Mouse (Mus musculus): ENCODE measurements around the gene Msrb1.
"Not testable (repeated sequence)": the region's sequence is repeated elsewhere in the genome, so short reads cannot be mapped to it uniquely, and the experiment has no call there.

The Msrb1 gene

DNA sequence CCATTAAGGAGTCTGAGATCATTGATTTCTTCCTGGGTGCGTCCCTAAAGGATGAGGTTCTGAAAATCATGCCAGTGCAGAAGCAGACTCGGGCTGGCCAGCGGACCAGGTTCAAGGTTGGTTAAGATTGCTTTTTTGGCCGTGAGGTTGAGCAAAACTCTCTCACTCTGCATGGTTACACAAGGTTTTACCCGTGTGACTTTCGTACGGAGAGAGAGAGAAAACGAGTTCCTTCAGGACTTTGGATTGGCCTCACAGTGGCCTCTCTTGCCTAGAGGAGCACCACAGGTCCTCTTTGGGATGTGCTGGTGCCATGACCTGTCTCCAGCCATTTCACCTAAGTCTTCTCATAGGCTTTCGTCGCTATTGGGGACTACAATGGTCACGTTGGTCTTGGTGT is 15.8 kb upstream of the Msrb1 start:
- not testable (repeated sequence) for DNase-seq

GRCm38 (mm10) chr17:24721383-24721955 is 15.0 kb upstream of the Msrb1 start:
- DNase-seq: not testable (repeated sequence)

- DNase-seq: no peak
These were observed 14.1 kb upstream of the Msrb1 start for GRCm38 (mm10) chr17:24722220-24722924.

DNA sequence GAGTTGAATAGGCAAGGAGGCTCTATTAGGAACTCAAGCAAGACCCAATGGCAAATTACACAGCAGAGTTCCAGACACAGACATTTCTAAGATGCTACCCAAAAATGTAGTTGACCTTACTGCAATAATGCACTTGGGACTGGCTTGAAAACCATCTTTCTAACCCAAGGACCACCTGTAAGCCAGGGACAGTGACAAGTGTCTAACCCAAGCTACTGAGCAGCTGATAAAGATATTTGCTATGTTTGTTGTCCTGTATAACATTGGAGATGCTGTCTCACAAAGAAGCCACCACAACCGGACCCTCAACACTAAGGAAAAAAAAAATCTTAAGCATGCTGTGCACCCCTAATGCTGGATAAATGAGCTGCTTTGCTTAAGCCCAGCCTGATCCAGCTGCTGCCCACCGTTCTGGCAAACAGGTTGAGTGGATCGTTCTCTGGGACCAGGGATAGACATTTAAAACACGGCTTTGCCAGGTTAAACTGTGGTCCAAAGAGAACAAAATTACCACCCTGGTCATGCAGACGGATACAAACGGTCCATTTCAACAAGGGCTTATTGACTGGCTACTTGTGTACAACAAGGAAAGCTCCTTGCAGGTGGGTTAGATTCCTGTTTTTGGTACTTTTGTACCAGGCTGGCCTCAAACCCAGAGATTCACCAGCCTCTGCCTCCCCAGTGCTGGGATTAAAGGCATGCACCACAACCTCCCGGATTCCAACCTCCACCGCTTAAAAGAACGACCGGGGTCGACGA is 13.1 kb upstream of the Msrb1 start:
- DNase-seq: no peak

DNA sequence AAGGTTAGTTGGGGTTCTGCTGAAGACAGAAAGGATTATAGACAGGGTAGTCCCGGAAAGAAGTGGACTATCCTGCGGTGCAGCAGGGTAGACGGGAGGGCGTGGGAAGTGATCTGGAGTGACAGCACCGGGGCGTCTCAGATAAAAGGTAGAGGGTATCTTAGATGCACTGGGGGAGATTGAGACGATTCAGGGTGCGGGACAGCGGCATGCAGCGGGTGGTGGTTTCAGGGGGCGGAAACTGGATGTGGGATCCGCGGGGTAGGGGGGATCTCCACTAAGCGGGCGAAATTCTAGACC is 12.6 kb upstream of the Msrb1 start:
- DNase-seq: no peak

DNA sequence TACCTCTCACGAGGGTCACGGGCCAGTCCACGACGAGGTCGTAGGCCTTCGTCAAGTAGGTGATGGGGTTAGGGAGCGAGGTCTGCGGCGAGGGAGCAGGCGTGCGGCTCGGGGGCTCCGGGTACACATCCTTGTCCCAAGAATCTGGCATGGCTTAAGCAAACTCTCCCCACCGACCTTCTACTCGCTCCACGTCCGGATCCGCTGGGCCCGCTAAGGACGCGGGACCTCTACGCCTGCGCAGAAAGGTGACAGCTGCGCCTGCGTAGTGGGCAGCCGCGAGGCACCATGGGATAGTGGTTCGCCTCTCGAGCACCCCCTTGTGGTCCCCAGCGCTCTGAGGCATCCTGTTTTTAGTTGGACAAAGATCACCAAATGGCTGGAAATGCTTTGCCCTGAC is 12.3 kb upstream of the Msrb1 start, which contains the start of gene Ndufb10:
Gene Ndufb10 (minus strand): TSS at position 295 of the 400 bp plus-strand sequence.
- peak; percentile 93 to 99 for DNase-seq

- no peak for DNase-seq
These were observed 10.6 kb upstream of the Msrb1 start for GRCm38 (mm10) chr17:24725637-24726390.

DNA sequence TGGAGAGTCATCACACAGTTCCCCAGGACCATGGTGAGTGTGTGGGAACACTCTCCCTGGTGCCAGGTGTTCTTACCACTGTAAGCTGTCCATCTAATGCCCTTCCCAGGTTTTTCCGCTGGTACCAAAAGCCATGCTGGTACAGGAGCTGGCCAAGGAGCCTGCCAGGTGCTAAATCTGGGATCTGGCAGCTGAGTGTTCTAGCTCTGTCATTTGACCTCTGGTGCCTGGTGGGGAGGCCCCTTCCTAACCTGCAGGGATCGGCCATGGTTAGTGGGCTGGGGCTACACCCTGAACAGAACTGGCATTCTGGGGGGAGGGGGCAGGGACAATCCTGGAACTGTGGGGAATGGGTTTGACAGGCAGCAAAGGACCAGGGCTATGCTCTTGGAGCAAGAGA is 8.8 kb upstream of the Msrb1 start, which contains the start of gene Rpl3l:
Gene Rpl3l (plus strand): TSS at position 203 of the 400 bp plus-strand sequence.
- DNase-seq: no peak

- no peak for DNase-seq
These were observed 8.3 kb upstream of the Msrb1 start for GRCm38 (mm10) chr17:24728184-24728583.

- no peak for DNase-seq
These were observed 7.4 kb upstream of the Msrb1 start for GRCm38 (mm10) chr17:24729067-24729466.

DNA sequence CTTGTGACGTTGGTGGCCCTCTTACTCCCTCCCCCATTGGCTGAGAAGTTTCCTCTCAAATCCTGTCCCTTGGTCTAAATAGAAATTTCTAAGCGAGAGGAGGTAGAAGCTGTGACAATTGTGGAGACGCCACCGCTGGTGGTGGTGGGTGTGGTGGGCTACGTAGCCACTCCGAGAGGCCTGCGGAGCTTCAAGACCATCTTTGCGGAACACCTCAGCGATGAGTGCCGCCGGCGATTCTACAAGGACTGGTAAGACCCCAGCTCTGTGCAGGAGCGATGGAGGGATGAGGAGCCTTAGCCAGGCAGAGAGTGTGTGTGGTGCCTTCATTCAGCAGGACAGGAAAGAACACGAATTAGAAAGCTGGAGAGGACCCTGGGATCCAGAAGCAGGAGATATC is 5.7 kb upstream of the Msrb1 start:
- no peak for DNase-seq

DNA sequence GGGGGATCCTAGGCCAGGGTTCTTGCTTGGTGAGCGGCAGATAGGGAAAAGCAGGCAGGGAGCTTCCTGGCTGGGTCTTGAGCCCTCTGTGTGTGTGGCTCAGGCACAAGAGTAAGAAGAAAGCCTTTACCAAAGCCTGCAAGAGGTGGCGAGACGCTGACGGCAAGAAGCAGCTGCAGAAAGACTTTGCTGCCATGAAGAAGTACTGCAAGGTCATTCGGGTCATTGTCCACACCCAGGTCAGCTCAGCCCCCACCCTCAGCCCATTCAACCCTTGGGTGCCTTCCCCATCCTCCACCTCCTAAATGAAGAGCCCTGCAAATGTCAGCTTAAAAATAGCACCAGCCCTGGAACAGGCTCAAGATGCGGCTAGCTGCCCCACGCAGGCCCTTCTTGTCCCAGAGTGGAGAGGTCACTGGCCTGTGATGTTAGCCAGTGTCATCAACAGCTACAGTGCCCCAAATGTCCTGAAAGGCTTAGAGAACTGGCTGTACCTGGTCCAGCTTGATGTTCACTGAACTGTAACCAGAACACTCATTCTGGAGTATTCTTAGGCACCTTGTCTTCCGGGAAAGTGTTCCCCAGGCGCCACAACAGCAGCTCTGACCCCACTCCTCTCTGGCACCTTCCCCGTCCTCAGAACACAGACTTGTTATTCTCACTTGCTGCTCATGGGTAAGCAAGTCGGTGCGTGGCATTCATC is 4.1 kb upstream of the Msrb1 start:
- DNase-seq: no peak

GRCm38 (mm10) chr17:24733434-24734050 is 2.9 kb upstream of the Msrb1 start:
- DNase-seq: no peak

DNA sequence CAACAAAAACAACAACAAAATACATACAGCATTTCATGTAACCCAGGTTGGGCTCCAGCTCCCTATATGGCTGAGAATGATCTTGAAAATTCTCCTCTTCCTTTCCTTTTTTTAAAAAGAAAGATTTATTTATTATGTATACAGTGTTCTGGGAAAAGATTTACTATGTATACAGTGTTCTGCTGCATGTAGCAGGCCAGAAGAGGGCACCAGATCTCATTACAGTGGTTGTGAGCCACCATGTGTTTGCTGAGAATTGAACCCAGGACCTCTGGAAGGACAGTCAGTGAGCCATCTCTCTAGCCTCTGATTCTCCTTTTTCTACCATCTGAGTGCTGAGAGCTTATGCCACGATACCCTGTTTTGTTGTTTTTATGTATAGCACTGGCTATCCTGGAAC is 1.9 kb upstream of the Msrb1 start:
- no peak for DNase-seq

DNA sequence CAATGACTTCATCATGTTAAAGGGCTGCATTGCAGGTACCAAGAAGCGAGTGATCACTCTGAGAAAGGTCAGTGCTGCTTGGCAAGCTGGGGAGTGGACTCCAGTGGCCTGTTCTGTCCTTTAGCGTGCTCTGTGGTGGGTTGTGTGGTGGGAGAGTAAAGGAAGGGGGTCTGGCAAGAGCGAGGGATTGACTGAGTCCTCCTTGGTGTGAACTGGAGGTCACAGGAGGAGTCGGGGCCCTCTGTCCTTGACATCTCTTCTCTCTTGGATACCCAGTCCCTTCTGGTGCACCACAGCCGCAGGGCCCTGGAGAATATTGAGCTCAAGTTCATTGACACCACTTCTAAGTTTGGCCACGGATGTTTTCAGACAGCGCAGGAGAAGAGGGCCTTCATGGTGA is 996 bp upstream of the Msrb1 start:
- DNase-seq: no peak

- DNase-seq: no peak
These were observed 831 bp downstream of the Msrb1 start for GRCm38 (mm10) chr17:24737135-24737810.

DNA sequence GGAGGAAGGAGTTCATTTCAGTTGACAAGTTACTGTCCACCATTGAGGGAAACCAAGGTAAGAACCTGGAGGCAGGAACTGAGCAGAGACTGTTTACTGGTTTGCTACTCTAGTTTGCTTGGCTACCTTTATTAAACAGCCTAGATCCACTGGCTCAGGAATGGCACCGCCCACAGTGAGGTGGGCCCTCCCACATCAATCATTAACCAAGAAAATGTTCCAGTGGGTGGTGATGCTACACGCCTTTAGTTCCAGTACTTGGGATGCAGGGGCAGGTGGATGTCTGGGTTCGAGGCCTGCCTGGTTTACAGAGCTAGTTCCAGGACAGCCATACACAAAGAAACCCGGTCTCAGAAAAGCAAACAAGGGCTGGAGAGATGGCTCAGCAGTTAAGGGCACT is 1.8 kb downstream of the Msrb1 start:
- no peak for DNase-seq

GRCm38 (mm10) chr17:24739926-24740325 is 3.5 kb downstream of the Msrb1 start:
- no peak for DNase-seq

DNA sequence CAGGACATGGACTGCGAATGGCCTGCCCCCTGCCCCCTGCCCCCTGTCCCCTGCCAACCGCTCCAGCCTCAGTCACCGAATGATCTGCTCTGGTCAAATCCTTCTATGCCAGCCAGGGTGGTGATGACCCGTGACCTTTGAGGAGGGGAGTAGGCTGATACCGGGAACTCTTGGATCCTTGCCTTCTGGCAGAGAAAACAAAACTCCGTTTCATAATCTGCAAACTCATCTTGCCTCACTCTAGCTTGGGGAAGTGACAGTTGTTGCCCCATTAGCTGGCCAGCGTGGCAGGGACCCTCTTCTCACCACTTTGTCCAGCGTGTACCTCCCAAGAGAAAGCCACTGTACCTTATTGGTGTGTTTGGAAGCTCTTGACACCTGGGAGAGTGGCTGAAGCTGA is 5.9 kb downstream of the Msrb1 start:
- no peak for DNase-seq

DNA sequence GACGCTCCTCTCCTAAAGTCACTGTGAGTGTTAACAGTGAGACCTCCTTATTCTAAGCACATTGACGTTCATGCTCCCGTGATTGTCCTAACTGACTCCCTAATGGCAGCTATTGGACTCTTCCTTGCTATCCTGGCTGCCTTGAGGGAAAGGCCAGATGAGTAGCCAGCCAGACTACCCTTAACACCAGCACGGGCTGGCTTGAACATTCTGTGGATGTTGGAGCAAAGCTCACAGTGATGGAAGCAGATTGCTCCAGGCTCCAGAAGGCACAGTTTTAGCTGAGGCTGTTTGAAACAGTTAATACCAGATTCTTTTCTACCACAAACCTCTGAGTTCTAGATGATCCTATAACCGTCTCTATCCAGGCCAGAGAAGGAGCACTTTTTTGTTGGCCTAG is 7.5 kb downstream of the Msrb1 start:
- DNase-seq: no peak

DNA sequence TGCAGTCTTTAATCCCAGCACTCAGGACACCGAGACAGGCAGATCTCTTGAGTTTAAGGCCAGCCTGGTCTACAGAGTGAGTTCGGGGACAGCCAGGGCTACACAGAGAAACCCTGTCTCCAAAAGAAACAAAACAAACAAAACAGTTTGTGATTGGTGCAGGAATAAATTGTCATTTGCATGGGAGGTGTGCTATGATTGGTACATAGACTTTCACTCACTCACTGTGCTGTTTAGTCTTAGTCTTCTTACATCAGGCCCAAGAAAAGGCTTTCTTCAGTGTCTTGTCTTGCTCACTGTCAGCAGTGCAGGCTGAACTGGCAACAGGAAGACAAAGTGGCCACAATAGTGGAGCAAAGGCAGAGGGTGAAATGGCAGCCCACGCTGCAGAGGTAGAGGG is 7.9 kb downstream of the Msrb1 start:
- no peak for DNase-seq
